Mouse (Mus musculus) urinary bladder, adult 18-20 months (tissue): ENCODE measurements around the gene Hs3st1.
"Not testable (repeated sequence)": the region's sequence is repeated elsewhere in the genome, so short reads cannot be mapped to it uniquely, and the experiment has no call there.

ENCODE experiments used
- DNase-seq, 2 experiments: peaks; one replicate each; pipeline ENCODE4 v3.0.0; 2022; ENCODE audit warnings: low spot score in 2 of 2, mixed read lengths in 2 of 2

Hs3st1 gene

GRCm38 (mm10) chr5:39755375-39755774 lies at the start of gene Hs3st1:
TSS of gene Hs3st1 (minus strand) at chr5:39755475.
- DNase-seq: not testable (repeated sequence)

- no peak for DNase-seq
Observed at GRCm38 (mm10) chr5:39804663-39805062, 49.4 kb upstream of the Hs3st1 start.

GRCm38 (mm10) chr5:39803941-39804340 lies 48.7 kb upstream of the Hs3st1 start:
- no peak for DNase-seq

- no peak for DNase-seq
Observed at GRCm38 (mm10) chr5:39803457-39803856, 48.2 kb upstream of the Hs3st1 start.

GRCm38 (mm10) chr5:39802110-39802509 lies 46.8 kb upstream of the Hs3st1 start:
- no peak for DNase-seq

- no peak for DNase-seq
Observed at GRCm38 (mm10) chr5:39777094-39777710, 21.9 kb upstream of the Hs3st1 start.

- DNase-seq: no peak
Observed at GRCm38 (mm10) chr5:39771680-39772348, 16.5 kb upstream of the Hs3st1 start.

GRCm38 (mm10) chr5:39761682-39762456 lies 6.6 kb upstream of the Hs3st1 start:
- DNase-seq: peak in 1 of 2 experiments; percentile 46

GRCm38 (mm10) chr5:39758890-39759475 lies 3.7 kb upstream of the Hs3st1 start:
- DNase-seq: no peak

- DNase-seq: no peak
Observed at GRCm38 (mm10) chr5:39736843-39737242, 18.4 kb downstream of the Hs3st1 start.

- no peak for DNase-seq
Observed at GRCm38 (mm10) chr5:39733750-39734443, 21.4 kb downstream of the Hs3st1 start.

- DNase-seq: no peak
Observed at GRCm38 (mm10) chr5:39733013-39733749, 22.1 kb downstream of the Hs3st1 start.

- peak; percentile 10 to 35 for DNase-seq
Observed at GRCm38 (mm10) chr5:39715694-39716550, 39.4 kb downstream of the Hs3st1 start.

GRCm38 (mm10) chr5:39715193-39715592 lies 40.1 kb downstream of the Hs3st1 start:
- DNase-seq: peak; percentile 13 to 31

- DNase-seq: no peak
Observed at GRCm38 (mm10) chr5:39705539-39705938, 49.7 kb downstream of the Hs3st1 start.

GRCm38 (mm10) chr5:39660826-39661225 lies 94.4 kb downstream of the Hs3st1 start:
- DNase-seq: no peak

GRCm38 (mm10) chr5:39659417-39659816 lies 95.9 kb downstream of the Hs3st1 start:
- no peak for DNase-seq

GRCm38 (mm10) chr5:39644827-39645380 lies 110.4 kb downstream of the Hs3st1 start:
- DNase-seq: no peak

- DNase-seq: peak; percentile 92 to 93
Observed at GRCm38 (mm10) chr5:39643924-39644826, 111.1 kb downstream of the Hs3st1 start.
